Mouse (Mus musculus) cerebellum, postnatal 25 days (tissue): ENCODE results near the gene Tbc1d2b.

Experiments used
- DNase-seq, 2 experiments: peaks; one replicate each; pipeline ENCODE4 v3.0.0; 2021; ENCODE audit warnings: mixed read lengths in 2 of 2

Gene Tbc1d2b

GRCm38 (mm10) chr9:90265322-90266039 is 5.1 kb downstream of the Tbc1d2b start:
- DNase-seq, result peak in 1 of 2 experiments; percentile 0

GRCm38 (mm10) chr9:90263340-90263679 is 7.3 kb downstream of the Tbc1d2b start:
- DNase-seq, result no peak

GRCm38 (mm10) chr9:90262591-90263339 is 7.8 kb downstream of the Tbc1d2b start:
- no peak for DNase-seq

- DNase-seq, result no peak
Measured at GRCm38 (mm10) chr9:90262063-90262462, 8.5 kb downstream of the Tbc1d2b start.

GRCm38 (mm10) chr9:90260600-90261375 is 9.8 kb downstream of the Tbc1d2b start:
- DNase-seq, result no peak

- DNase-seq, result no peak
Measured at GRCm38 (mm10) chr9:90260079-90260478, 10.5 kb downstream of the Tbc1d2b start.

GRCm38 (mm10) chr9:90259400-90259950 is 11.1 kb downstream of the Tbc1d2b start:
- DNase-seq, result no peak

- no peak for DNase-seq
Measured at GRCm38 (mm10) chr9:90257754-90258531, 12.7 kb downstream of the Tbc1d2b start.

GRCm38 (mm10) chr9:90257220-90257619 is 13.4 kb downstream of the Tbc1d2b start:
- DNase-seq, result no peak

- DNase-seq, result no peak
Measured at GRCm38 (mm10) chr9:90255844-90256405, 14.7 kb downstream of the Tbc1d2b start.

GRCm38 (mm10) chr9:90253181-90253580 is 17.4 kb downstream of the Tbc1d2b start:
- no peak for DNase-seq

GRCm38 (mm10) chr9:90250964-90251750 is 19.4 kb downstream of the Tbc1d2b start:
- DNase-seq, result no peak

GRCm38 (mm10) chr9:90250141-90250775 is 20.3 kb downstream of the Tbc1d2b start:
- DNase-seq, result no peak

GRCm38 (mm10) chr9:90249036-90249435 is 21.6 kb downstream of the Tbc1d2b start:
- no peak for DNase-seq

- no peak for DNase-seq
Measured at GRCm38 (mm10) chr9:90248326-90248725, 22.3 kb downstream of the Tbc1d2b start.

- peak in 1 of 2 experiments; percentile 31 for DNase-seq
Measured at GRCm38 (mm10) chr9:90247316-90247715, 23.3 kb downstream of the Tbc1d2b start.

- DNase-seq, result no peak
Measured at GRCm38 (mm10) chr9:90245781-90246180, 24.8 kb downstream of the Tbc1d2b start.

- no peak for DNase-seq
Measured at GRCm38 (mm10) chr9:90245206-90245605, 25.4 kb downstream of the Tbc1d2b start.

GRCm38 (mm10) chr9:90244301-90245151 is 26.1 kb downstream of the Tbc1d2b start:
- no peak for DNase-seq

- DNase-seq, result peak; percentile 32 to 40
Measured at GRCm38 (mm10) chr9:90242855-90243254, 27.7 kb downstream of the Tbc1d2b start.
